Mouse (Mus musculus) lung, adult 2 months (tissue): Measurements from ENCODE around the gene Olfr873.

Experiments used
- CTCF ChIP-seq: fragments of 200-500 bp; IDR thresholded peaks from 2 replicates; pipeline ENCODE4 v1.5.1; 2011; ENCODE audit warnings: mild to moderate bottlenecking, low read length, control low read depth; ENCODE audit not compliant: insufficient read depth
- POLR2A ChIP-seq: fragments of 200-500 bp; IDR thresholded peaks from 2 replicates; pipeline ENCODE4 v1.6.1; 2011; ENCODE audit warnings: low read depth, mild to moderate bottlenecking, control low read depth, low read length, borderline replicate concordance; ENCODE audit errors: extremely low read depth

DNA sequence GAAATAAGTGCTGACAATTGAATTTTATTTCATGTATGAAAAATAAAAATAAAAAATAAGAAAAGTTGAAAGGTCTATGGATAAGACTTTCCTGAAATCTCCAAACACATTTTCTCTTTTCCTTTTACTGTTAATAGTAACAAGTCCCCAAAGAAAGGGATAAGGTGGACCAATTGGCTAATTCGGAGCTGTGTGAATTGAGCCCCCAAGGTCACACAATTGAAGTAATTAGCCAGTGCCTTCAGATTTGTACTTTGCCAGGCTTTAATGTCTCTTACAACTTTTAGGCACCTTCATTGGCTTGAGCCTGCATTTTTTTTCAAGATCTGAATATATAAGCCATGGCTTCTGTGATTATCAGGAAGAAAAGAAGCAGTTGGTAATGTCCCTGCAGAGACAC, at the start of gene Olfr873:
- TF ChIP-seq CTCF (no peak), POLR2A (no peak)
